Mouse (Mus musculus) yolk sac, embryonic 10.5 days (tissue): ENCODE data around the gene Pitpna.

Experiments used
- DNase-seq: peaks from one replicate; pipeline ENCODE4 v3.0.0-alpha.2; 2017; ENCODE audit warnings: low spot score

The Pitpna gene

DNA sequence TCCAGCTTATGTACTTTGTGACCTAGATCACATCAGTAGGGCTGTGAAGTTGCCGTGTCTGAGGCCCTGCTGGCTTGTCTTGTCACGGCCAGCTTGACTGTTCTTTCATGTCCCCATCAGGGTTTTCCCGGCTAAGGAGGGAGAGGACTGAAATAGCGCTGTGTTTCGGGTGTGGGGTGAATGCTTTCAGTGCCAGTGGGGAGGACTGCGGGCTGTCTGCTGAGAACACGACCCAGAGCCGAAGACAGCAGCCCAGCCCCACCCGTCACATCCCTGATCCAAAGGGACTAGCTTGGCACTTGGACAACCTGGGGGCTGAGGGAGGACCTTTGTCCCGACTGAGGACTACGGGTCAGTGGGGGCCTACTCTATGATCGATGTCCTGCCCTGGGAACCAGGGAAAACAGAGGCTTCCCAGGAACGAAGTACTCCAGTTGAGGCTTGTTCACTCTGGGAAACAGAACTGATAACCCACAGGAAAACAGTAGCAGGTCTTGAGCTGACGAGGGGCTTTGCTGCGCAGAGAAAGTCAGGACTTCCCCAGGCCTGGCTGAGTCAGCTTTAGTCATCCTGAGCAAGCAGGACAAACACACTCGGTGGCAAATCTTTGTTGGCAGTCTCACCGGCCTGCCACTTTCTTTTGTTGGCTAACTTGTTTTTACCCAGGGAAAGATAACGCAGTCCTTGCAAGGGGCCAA lies 23.9 kb upstream of the Pitpna start:
- DNase-seq: peak; percentile 61

DNA sequence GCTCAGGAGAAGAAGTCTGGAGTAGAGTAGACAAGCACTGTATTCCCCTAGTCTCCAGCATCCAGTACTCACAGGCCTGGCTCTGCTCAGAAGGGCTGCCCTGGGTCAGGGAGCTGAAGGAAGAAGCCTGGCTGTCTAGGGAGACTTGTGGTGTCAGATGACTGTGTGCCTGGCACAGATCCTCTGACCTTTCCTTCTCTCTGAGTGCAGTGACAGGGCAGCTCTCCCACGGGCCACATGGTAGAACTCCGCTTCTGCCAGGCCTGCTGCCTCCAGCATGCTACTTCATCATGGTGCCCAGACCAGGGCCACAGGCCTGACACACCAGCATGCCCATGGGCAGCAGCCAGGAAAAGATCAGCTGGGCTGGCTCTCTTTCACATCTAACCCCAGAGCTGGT lies 22.0 kb upstream of the Pitpna start:
- DNase-seq: no peak

DNA sequence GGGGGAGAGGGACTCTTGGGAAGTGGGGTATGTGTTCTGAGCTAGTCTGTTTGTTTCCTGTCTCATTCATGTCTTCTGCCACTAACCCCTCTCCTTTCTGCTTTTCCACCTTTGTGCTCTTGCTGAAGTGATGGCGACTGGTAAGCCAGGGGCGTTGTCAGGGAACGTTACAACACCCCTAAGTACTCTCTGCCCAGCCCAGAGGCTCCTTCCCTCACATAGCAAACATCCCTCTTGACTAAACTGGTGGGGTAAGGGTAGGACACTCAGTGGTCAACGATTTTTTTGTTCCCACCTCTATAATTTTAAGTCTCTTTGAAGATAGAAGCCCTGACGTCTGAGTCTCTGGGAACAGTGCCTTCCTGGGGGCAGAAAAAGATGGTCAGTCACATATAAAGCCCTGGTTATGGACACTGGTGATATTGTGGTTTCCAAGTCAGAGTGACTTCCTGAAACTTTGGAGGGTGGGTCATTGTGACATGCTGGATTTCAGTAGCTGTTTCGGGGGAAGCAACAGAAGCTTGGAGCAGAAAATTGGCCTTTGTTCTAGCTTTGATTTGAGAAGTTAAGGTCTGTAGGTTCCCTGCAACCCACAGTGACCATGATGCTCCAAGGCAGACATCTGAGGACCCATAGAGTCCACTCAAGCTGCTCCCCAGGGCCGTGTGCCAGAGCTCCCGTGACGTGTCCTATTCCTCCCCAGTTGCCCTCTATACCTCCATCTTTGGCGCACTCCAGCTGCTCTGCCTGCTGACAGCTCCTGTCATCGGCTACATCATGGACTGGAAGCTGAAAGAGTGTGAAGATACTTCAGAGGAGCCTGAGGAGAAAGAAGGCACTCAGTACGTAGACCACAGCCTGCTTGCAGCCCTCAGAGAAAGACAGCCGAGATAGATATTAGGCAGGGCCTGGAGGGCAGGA lies 21.4 kb upstream of the Pitpna start:
- no peak for DNase-seq

DNA sequence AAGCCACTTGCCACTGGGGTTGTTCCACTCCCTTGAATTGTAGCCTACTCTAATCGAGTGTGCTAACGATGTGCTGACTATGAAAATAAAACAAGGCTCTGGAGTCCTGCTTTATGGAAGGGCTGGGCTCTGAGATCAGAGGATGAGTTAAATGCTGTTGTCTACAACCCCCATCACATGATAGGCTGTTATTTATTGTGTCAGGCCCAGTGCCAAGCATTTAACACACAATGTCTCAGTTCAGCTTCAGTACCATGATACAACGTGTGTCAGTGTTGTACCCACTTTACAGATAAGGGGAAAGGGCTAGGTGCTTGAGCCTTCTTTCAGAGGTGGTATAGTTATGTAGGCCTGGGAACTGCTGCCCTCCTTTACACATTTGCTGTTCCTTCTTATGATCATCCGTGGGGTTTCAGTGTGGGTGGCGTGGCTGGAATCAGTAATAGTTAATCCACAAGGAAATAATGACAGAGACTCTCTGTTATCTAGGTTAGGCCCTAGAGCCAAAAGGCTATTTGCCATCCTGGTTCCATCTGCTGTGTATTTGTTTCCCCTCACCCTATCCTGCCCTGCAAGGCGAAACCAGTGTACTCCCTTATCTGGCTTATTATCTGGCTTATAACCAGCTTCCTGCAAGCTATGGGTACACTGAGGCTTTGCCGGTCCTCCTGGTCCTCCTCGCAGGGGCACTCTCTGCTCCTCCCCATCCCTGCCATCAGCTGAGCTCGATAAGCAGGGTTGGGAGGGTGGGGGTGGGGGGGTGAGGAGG lies 20.4 kb upstream of the Pitpna start:
- no peak for DNase-seq

DNA sequence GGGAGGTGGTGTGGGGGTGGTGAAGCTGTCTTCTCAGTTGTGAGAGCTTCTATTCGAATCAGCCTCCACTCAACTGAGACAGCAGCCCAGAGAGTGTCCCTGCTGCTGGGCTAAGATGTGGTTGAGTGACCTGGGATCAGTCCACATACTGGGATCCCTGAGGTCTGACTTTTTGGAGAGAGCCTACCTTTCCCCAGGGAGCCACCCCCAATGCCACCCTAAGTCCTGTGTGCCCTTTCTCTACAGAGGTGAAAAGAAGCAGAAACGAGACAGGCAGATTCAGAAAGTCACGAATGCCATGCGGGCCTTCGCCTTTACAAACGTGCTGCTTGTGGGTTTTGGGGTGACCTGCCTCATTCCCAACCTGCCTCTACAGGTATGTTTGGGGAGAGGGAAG lies 19.8 kb upstream of the Pitpna start:
- DNase-seq: no peak

DNA sequence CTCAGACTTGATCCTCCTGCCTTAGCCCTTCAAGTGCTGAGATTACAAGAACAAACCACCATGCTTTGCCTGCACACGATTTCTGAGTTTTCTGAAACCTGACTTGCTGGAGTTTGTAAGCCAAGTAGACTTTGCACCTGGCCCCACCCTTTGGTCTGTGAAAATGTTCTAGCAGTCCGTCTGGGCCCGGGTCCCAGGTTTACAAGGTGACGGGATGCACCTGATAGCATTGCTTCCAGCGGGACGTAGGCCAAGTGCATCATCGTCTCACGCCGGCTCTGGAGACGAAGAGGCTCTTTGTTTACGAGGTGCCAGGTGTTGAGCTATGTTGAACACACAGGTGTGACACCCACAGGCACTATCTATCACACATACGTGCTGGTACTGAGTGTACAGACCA lies 18.9 kb upstream of the Pitpna start:
- DNase-seq: peak; percentile 54

DNA sequence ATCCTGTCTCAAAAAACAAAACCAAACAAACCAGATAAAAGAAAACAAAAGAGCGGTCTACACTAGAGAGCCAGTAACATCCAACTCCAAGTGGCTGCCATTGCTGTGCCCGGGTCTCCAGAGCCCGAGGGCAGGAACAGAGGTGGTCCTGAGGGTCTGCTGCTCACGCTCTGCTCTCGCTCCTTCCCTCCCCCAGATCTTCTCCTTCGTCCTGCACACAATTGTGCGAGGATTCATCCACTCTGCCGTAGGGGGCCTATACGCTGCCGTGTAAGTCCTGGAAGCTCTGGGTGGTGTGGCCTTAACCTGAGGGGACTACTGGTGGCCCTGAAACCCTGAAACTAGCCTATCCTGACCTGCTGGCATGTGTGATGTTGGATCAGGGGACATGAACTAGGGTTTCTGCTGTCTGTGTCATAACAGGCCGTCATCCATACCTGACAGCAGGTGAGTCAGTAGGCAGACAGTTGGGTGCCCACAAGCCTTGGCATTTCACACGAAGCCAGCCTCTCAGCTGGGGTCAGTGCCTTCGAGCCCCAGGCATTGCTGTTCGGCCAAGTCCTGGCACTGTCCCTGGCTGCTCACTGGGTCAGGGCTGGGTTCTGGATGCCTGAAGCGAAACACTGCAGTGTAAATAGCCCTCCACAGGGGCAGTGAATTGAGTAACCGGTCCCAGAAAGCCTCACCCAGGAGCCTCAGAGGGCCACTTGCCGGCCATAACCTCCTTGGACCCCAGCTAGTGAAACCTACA lies 17.3 kb upstream of the Pitpna start:
- no peak for DNase-seq

DNA sequence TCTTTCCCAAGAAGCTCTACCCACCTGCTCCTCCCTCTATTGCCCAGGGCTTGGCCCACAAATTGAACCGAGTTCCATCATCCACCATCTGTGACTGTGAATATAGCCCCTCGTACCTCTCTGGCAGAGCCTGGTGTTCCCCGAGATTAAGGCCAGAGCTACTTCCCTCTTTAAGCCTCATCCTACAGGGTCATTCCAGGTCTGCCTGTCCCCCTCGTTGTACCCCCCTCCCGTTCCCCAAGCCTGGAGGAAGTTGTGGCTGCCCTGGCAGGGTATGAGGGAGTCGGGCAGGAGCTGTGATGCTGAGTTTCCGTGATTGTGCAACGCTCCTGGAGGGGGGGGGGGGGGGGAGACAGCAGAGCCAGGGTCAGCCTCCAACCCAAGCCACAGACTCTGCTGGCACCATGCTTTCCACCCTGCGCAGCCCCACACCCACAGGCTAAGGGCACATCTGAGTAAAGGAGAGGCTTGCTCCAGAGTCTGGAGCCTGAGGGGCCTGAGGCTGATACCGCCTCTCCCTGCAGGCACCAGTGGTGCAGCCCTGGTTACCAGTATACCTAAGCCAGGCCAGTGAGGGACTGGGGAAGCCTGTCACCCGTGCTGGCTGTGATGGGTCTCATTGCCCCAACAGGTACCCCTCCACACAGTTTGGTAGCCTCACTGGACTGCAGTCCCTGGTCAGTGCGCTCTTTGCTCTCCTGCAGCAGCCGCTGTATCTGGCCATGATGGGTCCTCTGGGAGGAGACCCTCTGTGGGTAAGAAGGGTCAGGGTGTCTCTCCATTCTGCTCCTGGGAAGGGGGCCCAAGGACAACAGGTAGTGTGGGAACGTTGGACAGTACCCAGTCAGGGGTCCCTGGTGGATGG lies 16.5 kb upstream of the Pitpna start:
- no peak for DNase-seq

DNA sequence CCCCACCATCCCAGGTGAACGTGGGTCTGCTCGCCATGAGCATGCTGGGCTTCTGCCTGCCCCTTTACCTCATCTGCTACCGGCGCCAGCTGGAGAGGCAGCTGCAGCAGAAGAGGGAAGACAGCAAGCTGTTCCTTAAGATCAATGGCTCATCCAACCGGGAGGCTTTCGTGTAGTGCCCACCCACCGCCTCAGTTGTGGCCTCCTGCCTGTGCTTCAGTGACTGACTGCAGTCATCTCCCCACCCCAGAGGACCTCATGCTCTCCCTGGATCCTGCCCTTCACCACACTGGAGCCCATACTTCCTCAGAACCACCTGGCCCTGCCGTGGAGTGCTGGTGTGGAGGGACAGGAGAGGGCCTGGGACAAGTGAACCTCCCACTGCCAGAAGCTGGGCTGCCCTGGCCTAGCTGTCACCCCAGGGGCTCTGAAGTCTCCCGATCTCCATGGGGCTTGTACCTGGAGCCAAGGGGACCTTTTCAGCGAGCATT lies 15.6 kb upstream of the Pitpna start:
- DNase-seq: no peak

DNA sequence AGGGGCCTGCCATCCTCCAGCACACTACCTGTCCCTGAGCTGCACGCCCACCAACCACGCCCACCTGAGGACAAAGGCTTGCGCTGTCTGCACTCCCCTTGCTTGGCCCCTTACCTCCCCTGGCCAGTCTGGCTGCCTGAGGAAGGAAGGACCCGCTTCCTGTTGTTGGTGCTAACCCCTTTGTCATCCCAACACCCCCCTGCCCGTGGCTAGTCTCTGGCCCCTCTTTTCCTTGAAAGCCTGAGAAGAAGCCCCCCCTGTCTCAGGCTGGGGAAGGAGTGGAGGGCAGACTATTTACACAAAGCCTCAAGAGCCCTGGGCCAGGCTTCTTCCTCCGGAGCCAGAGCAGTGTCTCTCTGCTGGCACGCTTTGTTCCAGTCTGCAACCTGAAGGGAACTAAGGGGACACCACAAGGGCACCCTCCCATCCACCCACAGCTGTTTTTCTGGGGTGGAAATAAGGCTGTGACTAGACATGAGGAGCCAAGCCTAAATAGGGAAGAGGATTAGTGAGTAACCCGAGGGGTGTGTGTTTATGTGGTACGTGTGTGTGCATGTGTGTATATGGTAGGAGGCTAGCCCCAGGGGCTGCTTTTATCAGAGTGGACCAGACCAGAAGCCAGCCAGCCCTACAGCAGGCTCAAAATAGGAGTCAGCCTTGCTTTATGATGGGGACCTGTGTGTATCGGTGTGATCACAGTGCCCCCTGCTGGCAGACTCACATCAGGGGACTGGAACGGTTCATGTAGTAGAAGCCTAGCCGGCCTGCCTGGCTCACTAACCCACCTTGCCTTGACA lies 14.8 kb upstream of the Pitpna start:
- peak; percentile 86 for DNase-seq

DNA sequence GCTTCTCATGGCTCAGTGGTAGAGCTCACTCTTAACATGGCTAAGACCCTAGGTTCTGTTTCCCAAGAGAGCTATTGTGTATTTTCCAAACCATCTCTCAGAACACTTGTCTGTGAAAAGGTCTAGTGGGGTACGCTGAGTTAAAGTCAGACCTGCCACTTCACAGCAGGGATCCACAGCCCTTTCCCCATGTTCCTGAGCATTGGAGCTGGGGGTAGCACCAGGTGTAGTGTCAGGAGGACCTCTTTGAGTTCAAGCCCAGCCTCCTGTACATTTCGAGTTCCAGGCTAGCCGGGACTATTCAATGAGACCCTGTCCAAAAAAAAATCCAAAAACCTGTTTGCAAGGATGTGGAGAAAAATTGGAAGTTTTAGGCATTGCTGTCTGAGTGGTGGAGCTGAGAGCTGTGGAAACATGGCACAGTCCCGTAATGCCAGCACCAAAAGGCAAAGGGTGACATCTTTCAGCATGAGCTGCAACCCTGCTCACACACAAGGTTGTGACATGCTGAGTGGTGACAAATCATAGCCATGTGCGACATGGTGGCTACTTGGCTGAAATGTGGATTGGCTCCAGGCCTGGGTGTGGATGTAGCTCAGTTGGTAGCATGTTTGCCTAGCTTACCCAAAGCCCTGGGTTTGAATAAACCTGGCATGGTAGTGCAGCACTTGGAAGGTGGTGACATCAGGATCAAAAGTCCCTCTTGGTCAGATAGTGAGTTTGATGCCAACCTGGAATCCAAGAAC lies 13.3 kb upstream of the Pitpna start:
- DNase-seq: no peak

DNA sequence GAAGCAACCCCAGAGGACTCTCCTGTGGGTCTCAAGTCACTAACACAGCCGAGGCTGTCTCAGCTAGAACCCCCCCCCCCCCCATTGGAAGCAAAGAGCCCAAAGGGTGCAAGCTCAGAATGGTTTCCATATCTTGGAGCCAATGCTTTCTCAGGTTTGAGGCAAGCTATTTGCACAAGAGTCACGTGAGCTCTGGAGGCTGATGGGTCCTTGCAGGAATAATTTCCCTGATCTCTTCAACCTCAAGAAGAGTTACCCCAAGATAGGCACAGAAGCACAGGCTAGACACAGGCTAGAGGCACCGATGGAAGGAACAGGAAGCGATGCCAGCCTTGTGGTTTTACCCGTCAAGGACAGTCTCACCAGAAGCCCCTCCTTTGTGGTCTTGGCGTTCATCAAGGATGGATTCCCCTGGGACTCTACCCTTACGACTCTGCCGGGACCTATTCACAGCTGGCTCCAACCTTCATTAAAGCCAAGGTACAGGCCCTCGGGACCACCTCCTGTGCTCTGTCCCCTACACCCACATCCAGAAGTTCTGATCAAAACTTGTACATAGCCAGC lies 12.3 kb upstream of the Pitpna start:
- no peak for DNase-seq

DNA sequence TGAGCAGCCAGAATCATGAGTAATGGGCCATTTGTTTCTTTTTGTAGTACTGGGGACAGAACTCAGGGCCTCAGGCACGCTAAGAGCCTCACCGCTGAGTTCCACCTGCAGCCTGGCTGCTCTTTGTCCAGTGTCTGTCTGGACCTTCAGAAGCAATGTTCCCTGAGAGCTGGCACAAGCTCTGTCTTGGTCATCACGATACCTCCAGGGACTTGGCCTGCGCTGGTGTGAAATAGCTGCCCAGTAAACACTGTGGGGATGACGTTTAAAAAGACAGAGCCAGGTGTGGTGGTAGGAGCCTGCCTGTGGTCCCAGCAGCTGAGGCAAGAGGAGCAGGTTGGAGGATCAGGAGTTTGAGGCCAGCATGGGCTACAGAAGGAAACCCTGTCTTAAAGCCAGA lies 9.3 kb upstream of the Pitpna start:
- DNase-seq: no peak

DNA sequence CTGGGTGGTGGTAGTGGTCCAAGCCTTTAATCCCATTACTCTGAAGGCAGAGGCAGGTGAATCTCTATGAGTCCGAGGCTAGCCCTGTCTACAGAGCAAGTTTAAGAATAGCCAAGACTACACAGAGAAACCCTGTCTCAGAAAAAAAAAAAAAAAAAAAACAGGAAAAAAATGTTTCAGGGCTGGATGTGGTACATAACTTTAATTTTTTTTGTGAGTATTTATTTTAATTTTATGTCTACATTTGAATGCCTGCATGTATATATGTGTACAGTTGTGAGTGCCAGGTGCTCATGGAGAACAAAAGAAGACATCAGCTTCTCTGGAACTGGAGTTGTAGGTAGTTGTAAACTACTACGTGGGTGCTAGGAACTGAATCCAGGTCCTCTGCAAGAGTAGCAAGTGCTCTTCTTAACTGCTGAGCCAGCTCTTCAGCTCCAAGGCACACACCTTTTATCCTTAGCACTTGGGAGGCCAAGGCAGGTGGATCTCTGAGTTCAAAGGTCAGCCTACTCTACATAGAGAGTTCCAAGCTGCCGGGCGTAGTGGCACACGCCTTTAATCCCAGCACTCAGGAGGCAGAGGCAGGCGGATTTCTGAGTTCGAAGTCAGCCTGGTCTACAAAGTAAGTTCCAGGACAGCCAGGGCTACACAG lies 6.3 kb upstream of the Pitpna start:
- no peak for DNase-seq

DNA sequence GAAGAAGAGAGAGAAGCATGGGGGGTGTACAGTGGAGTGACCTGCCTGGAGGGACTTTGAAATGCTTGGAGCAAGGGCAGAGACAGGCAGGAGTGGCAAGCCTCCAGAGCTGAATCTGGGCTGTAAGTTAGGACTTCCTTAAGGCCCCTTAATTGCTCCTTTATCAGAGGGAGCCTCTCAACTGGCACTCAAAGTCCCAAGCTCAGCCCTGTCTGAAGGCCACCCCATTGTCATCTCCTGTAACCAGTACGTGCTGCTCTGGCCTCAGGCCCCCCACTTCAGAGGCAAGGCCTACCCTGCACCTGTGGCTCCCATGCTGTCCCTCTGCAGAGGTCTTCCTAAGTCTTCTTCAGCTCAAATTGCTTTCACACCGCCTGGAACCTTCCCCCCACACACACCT lies 4.4 kb upstream of the Pitpna start:
- DNase-seq: no peak

DNA sequence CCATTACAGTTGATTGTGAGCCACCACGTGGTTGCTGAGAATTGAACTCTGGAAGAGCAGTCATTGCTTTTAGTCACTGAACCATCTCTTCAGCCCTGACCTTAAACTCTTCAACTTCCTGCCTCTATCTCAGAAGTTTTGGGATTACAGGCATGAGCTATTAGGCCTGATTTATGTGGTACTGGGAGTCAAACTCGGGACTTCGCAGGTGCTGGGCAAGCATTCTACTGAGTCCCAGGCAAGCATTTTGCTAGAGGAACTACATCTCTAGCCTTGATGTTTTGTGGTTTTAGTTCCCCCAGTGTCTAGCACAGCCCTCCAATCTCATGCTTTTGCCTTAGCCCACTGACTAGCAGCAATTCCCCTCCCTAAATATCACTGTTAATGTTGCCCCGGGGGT lies 2.8 kb upstream of the Pitpna start:
- DNase-seq: no peak

DNA sequence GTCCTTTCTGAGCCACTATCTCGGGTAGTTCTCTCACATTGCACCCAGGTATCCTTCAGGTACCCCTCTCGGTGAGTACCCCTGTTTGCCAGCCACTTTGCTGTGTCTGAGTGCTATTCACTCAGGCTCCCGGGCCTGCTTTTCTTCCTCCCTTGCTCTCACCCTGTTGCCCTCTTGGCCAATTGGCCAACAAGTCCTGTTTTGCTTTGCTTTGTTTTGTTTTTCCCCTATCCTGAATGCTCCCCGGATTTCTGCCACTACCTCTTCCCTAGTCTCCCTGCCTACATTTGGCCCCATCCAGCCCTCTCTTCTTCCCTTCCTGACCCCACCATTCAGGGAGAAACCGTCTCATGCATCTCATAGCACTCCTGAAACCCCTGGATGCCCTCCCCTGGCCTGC lies 1.9 kb upstream of the Pitpna start:
- DNase-seq: no peak

DNA sequence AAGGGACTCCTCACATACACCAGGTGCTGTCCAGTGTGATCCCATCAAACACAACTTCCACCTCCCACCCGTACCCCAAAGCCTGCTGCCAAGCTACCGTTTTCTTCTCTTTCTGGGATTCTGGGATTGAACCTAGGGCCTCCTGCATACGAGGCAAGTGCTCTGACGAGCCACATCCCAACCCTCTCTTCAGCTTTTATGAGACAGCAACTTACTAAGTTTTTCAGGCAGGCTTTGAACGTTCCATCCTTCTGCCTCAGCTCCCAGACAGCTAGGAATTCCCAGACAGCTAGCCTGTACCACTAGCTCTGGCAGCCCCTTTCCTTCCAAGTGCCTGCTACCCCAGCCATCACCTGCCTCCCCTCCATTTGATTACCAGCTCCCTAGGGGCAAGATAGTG lies 934 bp upstream of the Pitpna start:
- no peak for DNase-seq
